Mouse (Mus musculus) stomach, postnatal 0 days (tissue): ENCODE data around the gene Hpse2. TPM values are rescaled to one million over a fixed set of nuclear protein-coding genes. Genes with fewer than 3 reads are reported as not detected.

Source experiments
- ATAC-seq: fragments of 200-750 bp; cut with Nextera tagmentation; 2 replicates; pipeline ENCODE4 v1.8.0; 2017; ENCODE audit not compliant: low FRiP score, low TSS enrichment
- DNase-seq: peaks from one replicate; pipeline ENCODE4 v3.0.0-alpha.2; 2016; ENCODE audit warnings: low spot score
- H3K27ac ChIP-seq: fragments of 300-500 bp; sonication (generic); replicated peaks from 2 replicates; pipeline ENCODE4 v1.5.1; 2014; ENCODE audit warnings: mild to moderate bottlenecking, control low read depth
- H3K27me3 ChIP-seq: fragments of 300-500 bp; sonication (generic); 2 replicates; pipeline ENCODE4 v1.6.1; 2014; ENCODE audit warnings: low read length; ENCODE audit not compliant: control insufficient read depth, insufficient read depth
- H3K36me3 ChIP-seq: fragments of 300-500 bp; sonication (generic); 2 replicates; pipeline ENCODE4 v1.6.1; 2014; ENCODE audit warnings: low read length, mixed read lengths; ENCODE audit not compliant: control insufficient read depth, insufficient read depth
- H3K4me1 ChIP-seq: fragments of 300-500 bp; sonication (generic); replicated peaks from 2 replicates; pipeline ENCODE4 v1.6.1; 2014; ENCODE audit warnings: antibody characterized with exemption; ENCODE audit not compliant: control insufficient read depth, insufficient read depth
- H3K4me2 ChIP-seq: fragments of 300-500 bp; sonication (generic); replicated peaks from 2 replicates; pipeline ENCODE4 v1.6.1; 2014; ENCODE audit warnings: low read depth, mild to moderate bottlenecking, control low read depth, moderate library complexity
- H3K4me3 ChIP-seq: fragments of 300-500 bp; sonication (generic); 2 replicates; pipeline ENCODE4 v1.5.1; 2014; ENCODE audit warnings: low read depth, low read length, control low read depth
- H3K9ac ChIP-seq: fragments of 300-500 bp; sonication (generic); 2 replicates; pipeline ENCODE4 v1.6.1; 2014; ENCODE audit warnings: mild to moderate bottlenecking, low read length, control low read depth, mixed read lengths
- H3K9me3 ChIP-seq: fragments of 300-500 bp; sonication (generic); 2 replicates; pipeline ENCODE4 v1.6.1; 2016; ENCODE audit warnings: low read length; ENCODE audit not compliant: control insufficient read depth
- CTCF ChIP-seq: IDR thresholded peaks from 2 replicates; pipeline ENCODE4 v1.5.1; 2016; ENCODE audit warnings: antibody characterized with exemption, low read depth, mild to moderate bottlenecking, moderate library complexity
- EP300 ChIP-seq: optimal IDR thresholded peaks from 2 replicates; pipeline ENCODE3; 2016; ENCODE audit warnings: antibody characterized with exemption
- WGBS: fragments of 180-500 bp; shearing (Covaris S2); extraction: QIAGEN DNeasy Blood & Tissue Kit; methylation state at CpG from one replicate; pipeline ENCODE4 v1.1.7; 2014; 5-methylcytosine and 5-hydroxymethylcytosine counted together
- polyA plus RNA-seq: library from polyadenylated mRNA; unstranded; fragments of >200 nt; fragmentation: Nextera tagmentation; extraction: Ambion mirVana; gene quantifications from 2 replicates; pipeline ENCODE4 v1.2.1, GENCODE M21; 2015

The Hpse2 gene
- polyA plus RNA-seq, 1 experiment from 2014 or later = 1.3 TPM

DNA sequence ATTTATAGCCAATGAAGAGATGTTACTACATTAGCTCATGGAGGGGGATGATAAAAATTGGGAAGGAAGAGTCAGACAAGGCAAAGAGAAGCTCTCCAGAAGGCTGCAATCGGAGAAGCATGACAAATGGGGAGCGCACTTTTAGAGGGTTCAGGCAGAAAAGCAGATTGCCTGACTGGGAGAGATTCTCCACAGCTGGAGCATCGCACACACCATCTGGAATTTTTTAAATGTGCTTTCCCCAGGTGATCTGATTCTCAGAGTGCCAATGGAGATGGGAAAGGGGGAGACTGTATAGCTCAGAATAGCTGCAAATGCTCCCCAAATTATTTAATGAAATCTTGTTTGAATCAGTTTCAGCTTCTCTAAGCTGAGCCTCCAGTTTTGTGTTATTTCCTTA is 156.4 kb downstream of the Hpse2 start:
- Histone ChIP-seq H3K4me1 (no peaks in the 10 kb centered on the region), H3K36me3 (no peaks in the 10 kb centered on the region), H3K27me3 (no peaks in the 10 kb centered on the region), H3K4me2 (no peak overlapping the region), H3K27ac (no peak overlapping the region), H3K4me3 (no peak overlapping the region), H3K9me3 (no peaks in the 10 kb centered on the region), H3K9ac (no peak overlapping the region)
- no peak for TF ChIP-seq CTCF
- no peak for TF ChIP-seq EP300
- ATAC-seq (no peak), DNase-seq (no peak)
- WGBS = 59% methylated on average over 3 of the region's 3 CpGs

DNA sequence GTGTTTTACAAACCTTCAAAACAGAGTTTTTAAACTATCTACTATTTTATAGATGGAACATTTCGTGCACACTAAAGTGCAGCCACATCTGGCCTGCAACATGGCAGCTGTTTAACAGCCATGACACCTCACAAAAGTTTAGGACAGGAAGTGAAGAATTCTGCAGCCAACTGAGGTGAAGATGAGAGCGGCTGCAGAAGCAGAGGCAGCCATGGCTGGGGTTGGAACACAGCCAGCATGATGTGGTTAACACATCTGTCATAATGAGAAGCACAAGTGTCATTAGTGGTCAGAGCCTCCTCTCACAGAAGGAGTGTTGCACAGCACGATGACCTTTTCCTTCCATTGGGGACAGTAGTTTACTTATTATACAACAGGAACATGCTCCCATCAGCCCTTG is 194.6 kb downstream of the Hpse2 start:
- Histone ChIP-seq H3K9ac (no peak overlapping the region), H3K4me3 (no peak overlapping the region), H3K9me3 (no peaks in the 10 kb centered on the region), H3K36me3 (no peaks in the 10 kb centered on the region), H3K27me3 (no peaks in the 10 kb centered on the region), H3K4me1 (no peaks in the 10 kb centered on the region), H3K27ac (no peak overlapping the region), H3K4me2 (no peak overlapping the region)
- WGBS = 41% methylated on average over 3 of the region's 3 CpGs
- no peak for TF ChIP-seq CTCF
- TF ChIP-seq EP300 = no peak
- ATAC-seq = no peak
- DNase-seq = no peak

DNA sequence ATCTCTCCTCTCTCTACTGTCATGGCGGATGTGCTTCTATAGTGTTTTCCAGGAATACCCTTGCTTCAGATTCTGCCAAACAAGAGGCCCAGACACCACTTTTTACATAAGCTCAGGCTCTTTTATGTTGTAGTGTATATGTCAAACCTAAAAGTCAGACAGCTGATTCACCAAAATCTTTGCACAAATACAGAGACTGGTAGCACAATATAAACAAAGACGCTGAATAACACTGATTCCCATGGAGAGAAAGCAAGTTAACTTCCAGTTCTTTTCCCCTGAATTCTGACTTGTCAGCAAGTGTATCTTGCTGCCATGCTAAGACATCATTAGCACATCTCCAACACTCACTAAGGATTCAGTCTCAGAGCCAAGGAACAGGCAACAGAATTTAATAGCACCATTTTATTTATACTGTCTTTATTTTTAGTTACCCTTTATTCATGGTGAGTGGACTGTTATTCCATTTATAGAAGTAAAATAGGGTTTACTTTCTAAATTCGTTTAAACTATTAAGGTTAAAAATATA is 212.7 kb downstream of the Hpse2 start:
- WGBS = 69% methylated on average over 3 of the region's 3 CpGs
- Histone ChIP-seq H3K4me3 (no peak overlapping the region), H3K27ac (no peak overlapping the region), H3K4me2 (no peak overlapping the region), H3K27me3 (no peaks in the 10 kb centered on the region), H3K9ac (no peak overlapping the region), H3K36me3 (no peaks in the 10 kb centered on the region), H3K9me3 (no peaks in the 10 kb centered on the region), H3K4me1 (no peaks in the 10 kb centered on the region)
- TF ChIP-seq CTCF (no peak), EP300 (no peak)
- DNase-seq = no peak
- no peak for ATAC-seq

DNA sequence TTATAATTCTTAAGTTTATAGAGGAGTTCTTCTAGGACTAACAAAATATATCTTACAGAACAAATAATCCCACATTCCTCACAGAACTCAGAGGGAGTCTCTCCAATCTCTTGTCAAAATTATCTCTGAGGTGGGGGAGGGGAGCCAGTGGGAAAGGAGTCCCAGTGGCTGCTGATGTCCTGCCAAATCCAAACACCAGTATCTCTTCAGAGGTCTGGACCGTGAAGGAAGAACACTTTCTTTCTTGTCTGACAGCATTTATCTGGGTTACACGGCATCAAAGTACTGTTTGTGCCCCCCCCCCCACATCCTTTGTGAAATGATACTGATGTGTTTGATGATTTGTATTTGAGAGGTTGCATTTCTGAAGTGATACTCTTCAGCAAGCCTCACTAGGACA is 213.3 kb downstream of the Hpse2 start:
- Histone ChIP-seq H3K27ac (no peak overlapping the region), H3K4me3 (no peak overlapping the region), H3K27me3 (no peaks in the 10 kb centered on the region), H3K4me2 (no peak overlapping the region), H3K9ac (no peak overlapping the region), H3K4me1 (no peaks in the 10 kb centered on the region), H3K9me3 (no peaks in the 10 kb centered on the region), H3K36me3 (no peaks in the 10 kb centered on the region)
- no peak for DNase-seq
- no peak for ATAC-seq
- 32% methylated on average over 2 of the region's 2 CpGs for WGBS
- no peak for TF ChIP-seq CTCF
- no peak for TF ChIP-seq EP300

DNA sequence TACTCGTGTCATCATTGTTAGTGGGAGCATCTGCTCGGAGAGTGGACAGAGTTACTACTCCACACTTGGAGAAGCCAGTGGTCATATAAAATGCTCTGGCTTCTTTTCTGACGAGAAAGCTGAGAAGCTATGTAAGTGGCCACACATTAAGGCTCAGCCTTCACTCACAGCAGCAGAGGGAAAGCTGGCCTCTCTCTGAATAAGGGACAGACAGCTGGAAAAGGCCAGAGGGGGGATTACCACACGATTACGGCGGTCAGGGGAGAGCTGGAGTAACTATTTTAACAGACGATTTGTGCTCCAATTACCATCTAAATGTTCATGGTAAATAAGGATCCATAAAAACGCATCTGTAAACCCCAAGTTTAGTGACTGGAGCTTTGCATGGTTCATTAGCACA is 232.1 kb downstream of the Hpse2 start:
- Histone ChIP-seq H3K4me3 (no peak overlapping the region), H3K27me3 (no peaks in the 10 kb centered on the region), H3K9ac (no peak overlapping the region), H3K4me1 (no peaks in the 10 kb centered on the region), H3K4me2 (peak overlapping the region; percentile 9; the same call in 1 of the 2 replicates), H3K27ac (no peak overlapping the region), H3K9me3 (no peaks in the 10 kb centered on the region), H3K36me3 (no peaks in the 10 kb centered on the region)
- 46% methylated on average over 8 of the region's 8 CpGs for WGBS
- TF ChIP-seq EP300 (no peak), CTCF (no peak)
- ATAC-seq = no peak
- DNase-seq = no peak

DNA sequence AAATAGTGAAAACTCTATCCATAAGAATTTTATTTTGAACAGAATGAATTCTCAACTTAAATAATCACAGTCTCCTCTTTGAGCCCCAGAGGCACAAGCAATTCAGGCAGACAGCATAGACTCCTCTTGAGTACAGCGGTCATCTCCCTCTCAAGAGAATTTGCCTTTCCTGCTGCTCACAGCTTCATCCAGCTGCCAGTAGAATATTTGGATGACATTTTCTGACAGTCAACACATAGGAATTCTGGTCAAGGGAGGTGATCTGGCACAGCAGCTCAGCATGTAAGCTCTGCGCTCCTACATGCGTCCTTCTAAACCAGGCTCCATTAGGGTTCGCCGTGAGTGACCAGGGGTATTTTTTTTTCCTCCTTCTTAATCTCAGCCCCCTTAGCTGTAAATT is 232.6 kb downstream of the Hpse2 start:
- WGBS = 61% methylated on average over 5 of the region's 5 CpGs
- no peak overlapping the region for H3K27ac ChIP-seq
- no peaks in the 10 kb centered on the region for H3K27me3 ChIP-seq

More for the DNA sequence above, 232.6 kb downstream of the Hpse2 start:
- no peaks in the 10 kb centered on the region for H3K9me3 ChIP-seq
- no peak for DNase-seq
- H3K4me3 ChIP-seq = no peak overlapping the region
- H3K4me2 ChIP-seq = peak overlapping the region; percentile 9; the same call in 1 of the 2 replicates
- TF ChIP-seq CTCF (no peak), EP300 (no peak)
- no peaks in the 10 kb centered on the region for H3K36me3 ChIP-seq
- no peaks in the 10 kb centered on the region for H3K4me1 ChIP-seq
- no peak overlapping the region for H3K9ac ChIP-seq
- no peak for ATAC-seq
